Mouse (Mus musculus): ENCODE measurements around the gene Bdh2.

The Bdh2 gene

DNA sequence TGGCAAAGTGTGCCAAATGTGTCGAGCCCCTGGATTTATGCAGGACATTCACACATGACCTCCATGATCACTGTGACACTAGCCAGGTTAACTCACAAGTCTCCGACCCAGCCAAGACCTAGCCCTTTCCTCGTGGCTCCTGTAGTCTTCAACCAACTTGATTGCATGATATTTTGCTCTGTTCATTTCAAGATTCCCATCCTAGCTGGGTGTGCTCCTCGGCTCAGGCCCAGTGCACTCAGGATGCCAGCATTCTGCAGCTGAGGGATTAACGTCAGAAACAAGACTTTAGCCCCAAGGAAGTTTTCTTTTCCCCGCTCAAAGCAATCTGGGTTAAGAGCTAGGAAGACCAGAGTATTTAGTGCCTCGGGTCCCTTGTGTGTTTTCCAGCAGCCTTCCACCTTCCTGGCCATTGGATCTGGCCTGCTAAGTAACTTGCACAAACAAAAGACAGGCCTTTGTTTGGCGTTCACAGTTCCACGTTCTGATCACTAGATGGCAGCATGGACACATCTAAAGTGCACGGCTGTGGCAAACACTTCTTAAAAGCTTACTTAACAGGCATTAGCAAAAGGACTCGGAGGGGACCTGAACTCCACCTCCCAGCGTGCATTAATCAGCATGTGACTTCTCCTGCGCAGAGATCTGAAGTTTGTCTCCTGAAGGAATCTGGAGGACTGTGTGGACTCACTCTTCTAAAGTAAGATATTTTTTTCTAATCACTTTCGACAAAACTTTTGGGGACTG lies at the start of gene Bdh2:
Bdh2 (plus strand) TSS at position 553 of the 747 bp plus-strand sequence.
- DNase-seq (ENCODE audit: low spot score in 2 of 2) = peak; percentile 46 to 50

DNA sequence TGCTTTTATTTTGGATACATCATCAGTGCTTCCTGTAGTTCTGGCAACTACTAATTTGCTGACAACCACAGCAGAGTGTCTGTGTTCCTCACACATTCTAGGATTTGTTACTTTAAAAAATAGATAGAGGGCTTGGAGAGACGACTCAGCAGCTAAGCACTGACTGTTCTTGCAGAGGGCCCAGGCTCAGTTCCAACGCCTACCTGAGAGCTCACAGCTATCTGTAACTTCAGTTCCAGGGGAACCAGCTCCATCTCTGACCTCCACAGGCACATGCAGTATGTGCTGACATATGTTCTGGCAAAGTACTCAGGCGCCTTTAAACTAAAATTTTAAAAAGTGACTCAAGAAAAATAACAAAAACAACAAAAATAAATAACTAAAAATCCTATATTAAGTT lies 49.0 kb upstream of the Bdh2 start:
- DNase-seq (ENCODE audit: low spot score in 2 of 2) = no peak

DNA sequence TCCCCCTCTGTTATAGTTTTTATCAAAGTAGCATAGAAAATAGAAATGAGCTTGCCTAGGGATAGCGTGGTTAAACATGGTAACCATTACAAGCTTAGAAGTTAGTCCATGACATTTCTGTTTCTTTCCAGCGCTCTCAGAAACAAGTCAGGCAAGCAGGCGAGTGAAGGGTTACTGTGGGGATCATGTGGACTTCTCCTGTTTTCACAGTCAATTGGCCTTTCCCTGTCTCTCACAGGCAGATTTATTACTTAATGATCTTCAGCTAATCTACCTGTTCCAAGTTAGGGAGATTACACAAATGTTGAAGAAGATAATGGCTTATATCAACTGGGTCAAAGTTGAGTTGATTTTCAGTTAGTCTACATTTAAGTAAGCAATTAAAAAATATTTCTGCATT lies 48.6 kb upstream of the Bdh2 start:
- DNase-seq (ENCODE audit: low spot score in 2 of 2) = no peak

DNA sequence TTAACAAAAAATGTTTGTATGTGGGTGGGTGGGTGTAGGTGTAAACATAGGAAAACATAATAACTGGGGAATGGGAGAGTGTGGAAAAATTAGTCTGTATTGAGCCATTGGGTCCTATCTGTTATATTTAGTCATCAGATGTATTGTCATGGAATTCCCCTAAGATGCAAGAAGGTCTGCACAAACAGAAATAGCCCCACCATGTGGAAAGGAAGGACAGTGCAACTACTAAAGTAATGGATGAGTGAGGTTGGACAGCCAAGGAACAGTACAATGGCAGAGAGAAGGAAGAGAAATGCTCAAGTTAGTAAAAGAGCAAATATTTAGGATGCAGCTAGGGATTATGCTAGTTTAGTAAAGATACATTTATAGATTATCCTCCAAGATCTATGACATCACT lies 35.3 kb upstream of the Bdh2 start:
- DNase-seq (ENCODE audit: low spot score in 2 of 2) = no peak

DNA sequence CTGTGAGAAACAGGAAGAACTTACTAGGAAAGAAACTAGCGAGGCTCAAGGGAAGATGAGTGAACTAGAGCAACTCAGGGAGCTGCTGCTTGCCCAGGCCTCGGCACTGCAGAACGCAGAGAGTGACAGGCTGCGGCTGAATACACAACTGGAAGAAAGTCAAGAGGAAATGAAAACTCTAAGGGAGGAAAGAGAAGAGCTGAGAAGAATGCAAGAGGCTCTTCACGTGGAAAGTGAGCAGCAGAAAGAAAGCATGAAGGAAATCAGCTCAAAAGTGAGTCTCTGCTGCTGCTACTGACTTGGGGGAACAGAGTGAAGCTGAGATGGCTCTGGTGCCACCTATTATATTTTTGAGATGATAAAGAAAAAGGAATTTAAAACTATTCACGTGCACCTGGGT lies 34.2 kb upstream of the Bdh2 start:
- DNase-seq (ENCODE audit: low spot score in 2 of 2) = no peak

DNA sequence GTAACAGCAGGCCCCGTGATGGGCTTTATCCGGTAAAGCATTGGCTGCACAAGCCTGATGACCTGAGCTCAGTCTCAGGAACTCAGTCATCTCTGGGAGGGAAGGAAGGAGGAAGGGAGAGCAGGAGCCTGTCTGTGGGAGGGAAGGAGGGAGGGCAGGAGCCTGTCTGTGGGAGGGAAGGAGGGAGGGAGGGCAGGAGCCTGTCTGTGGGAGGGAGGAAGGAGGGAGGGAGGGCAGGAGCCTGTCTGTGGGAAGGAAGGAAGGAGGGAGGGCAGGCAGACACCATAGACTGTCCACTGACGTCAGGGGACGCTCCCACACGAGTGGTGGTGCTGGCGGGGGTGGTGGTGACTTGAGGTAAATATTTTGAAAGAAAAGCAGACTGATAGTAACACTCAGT lies 31.9 kb upstream of the Bdh2 start:
- no peak for DNase-seq (ENCODE audit: low spot score in 2 of 2)

DNA sequence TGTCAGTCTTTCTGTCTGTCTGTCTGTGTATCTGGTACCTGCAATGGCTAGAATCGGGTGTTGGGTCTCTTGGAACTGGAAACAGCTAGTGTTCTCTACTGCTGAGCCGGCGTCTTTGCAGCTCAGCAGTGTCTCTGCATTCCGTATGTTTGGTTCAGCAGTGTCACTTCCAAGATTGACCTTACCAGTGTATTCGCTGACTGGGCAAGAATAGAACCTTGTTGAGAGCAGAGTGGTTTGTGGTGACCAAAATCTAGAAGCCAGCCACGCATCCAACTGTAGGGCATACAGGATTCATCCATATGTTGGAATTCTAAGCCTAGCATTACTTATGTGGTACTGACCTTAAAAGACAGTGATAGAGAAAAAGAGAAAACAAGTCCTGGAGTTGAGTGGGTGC lies 29.2 kb upstream of the Bdh2 start:
- DNase-seq (ENCODE audit: low spot score in 2 of 2) = no peak

DNA sequence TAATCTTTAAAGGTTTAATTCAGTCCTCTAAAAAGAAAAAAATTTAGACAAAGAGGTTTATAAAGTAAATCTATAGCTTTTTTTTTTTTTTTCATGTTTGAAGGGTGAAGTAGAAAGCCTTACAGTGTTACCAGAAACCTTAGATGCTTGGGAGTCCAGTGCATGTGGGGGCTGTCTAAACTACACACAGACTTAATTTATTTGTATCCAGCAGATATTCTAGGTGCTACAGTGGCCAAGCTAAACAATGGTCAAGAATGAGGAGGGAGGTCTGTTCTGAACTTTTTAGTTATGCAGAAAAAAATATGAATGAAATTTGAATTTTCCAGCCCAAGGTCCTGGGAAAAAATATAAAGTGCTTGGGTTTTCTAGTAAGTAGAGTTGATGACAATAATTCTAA lies 26.2 kb upstream of the Bdh2 start:
- DNase-seq (ENCODE audit: low spot score in 2 of 2) = no peak

DNA sequence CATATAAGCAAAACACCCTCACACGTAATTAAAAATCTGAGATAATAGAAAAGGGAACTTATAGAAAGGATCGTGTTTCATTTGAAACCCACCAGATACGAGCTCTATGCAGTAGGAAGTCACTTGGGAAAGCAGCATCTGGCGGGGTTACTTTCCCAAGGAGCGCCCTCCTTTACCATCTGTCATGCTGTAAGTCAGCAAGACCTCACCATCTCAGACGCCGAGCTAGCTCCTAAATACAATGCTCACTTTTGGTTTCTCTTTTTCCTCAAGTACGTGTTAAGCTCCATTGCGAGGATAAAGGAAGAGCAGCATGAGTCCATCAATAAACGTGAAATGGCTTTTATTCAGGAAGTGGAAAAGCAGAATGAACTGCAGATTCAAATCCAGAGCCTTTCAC lies 22.1 kb upstream of the Bdh2 start:
- DNase-seq (ENCODE audit: low spot score in 2 of 2) = no peak

DNA sequence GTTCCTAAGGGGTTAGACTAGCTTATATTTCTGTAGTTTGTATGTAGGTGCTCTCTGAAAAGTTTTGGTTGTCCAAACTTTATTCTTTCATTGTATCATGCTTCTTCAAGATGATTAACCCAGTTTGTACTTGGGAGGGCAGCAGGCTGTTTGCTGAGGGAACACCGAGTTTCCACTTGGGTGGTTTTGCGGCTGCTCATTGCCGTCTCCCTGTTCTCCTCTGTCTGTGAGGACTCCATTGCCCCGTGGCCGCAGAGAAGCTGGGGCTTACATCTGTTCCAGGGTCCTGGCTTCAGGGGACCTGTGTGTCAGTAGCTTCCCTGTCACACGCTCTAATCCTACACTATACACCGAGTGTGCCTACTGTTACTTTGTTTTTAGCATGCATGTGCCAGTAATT lies 20.8 kb upstream of the Bdh2 start:
- DNase-seq (ENCODE audit: low spot score in 2 of 2) = no peak

DNA sequence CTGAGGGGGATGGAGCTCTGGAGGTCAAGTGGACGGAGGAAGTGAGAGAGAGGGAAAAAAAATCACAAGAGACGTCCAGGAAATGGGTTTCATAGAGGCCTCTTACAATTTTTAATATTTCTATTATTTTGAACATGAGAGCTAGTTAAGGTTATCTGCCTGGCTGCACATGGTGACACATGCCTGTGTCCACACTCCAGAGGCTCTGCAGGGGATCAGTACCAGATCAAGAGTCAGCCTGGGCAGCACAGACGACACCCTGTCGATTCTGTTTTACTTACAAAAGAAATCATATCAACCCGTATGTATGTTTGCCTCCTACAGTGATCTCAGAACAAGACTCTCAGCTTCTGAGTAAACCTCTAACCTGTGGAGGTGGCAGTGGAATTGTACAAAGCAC lies 12.4 kb upstream of the Bdh2 start:
- DNase-seq (ENCODE audit: low spot score in 2 of 2) = no peak

DNA sequence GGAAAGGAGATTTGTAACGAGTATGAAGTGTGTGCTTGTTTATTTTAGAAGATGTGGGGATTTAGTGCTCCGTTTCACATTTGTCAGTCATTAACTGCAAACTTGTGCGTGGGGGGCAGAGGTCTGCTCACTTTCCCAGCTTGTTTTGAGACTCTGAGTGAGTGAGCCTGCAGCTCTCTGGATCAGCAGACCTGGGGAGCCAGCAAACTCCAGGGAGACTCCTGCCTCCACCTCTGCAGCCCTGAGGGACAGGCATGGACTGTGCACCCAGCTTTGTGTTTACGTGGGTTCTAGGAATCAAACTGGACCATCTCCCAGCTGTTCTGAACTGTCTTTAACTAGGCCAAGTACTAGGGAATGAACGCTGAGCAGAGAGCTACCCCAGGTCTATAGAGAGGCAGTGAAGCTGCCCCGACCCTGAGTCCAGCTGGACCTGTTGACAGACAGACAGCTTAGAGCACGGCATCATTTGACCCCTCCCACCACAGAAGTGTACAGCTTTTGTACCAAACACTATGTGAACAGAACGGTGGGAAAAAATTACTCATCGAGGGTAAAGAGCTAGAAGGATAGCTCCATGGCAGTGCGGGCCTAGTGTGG lies 11.5 kb upstream of the Bdh2 start:
- no peak for DNase-seq (ENCODE audit: low spot score in 2 of 2)

DNA sequence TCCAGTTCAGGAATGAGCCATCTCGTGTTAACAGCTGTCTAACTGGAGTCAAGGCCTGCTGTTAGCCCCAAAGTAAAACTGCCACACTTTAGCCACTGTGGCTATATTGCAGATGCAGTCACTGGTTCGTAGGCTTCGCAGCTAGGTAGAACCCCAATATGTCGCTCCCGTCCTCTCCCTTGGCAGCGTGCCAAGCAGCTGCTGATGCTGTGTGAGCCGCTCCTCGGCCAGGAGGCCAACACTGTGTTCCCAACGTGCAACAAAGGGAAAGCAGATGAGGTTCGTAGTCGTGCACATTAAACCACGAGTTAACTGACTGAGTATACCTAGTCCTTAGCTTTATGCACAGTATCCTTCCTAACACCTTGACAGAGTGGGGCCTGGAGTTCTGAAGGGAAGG lies 8.4 kb upstream of the Bdh2 start:
- no peak for DNase-seq (ENCODE audit: low spot score in 2 of 2)

DNA sequence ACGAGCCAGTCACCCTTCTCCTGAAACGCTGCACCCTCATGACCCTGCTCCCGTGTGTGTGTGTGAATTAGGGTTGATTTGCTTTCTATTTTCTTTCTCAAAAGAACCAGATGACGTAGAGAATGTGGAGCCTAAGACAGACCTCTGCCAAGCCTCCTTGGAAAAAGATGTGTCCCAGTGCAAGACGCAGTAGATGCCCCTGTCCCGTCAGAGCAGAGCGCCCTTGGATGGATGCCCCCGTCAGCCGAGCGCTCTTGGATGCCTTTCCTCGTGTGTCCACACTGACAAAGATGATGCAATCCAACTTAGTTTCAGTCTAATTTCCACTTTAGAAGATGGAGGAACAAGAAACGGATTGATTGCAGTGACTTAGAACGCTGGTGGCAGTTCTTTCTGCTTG lies 8.0 kb upstream of the Bdh2 start:
- no peak for DNase-seq (ENCODE audit: low spot score in 2 of 2)

DNA sequence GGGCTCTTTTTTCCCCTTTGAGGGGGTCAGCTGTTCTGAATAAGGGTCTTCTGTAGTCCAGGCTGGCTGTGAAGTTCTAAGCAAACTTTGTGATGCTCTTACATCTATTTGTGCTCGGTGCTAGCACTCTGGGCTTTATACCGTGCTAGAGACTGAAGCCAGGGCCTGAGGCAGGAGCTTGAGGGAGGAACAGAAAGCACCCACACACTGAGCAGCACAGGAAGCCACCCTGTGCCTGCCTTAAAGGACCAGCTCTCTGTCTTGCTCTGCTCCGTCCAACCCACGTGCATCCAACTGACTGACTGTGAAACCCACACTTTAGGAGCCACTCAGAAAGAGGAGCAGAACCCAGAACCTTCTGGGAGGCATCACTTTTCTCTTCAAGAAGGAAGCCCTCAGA lies 861 bp upstream of the Bdh2 start:
- no peak for DNase-seq (ENCODE audit: low spot score in 2 of 2)

DNA sequence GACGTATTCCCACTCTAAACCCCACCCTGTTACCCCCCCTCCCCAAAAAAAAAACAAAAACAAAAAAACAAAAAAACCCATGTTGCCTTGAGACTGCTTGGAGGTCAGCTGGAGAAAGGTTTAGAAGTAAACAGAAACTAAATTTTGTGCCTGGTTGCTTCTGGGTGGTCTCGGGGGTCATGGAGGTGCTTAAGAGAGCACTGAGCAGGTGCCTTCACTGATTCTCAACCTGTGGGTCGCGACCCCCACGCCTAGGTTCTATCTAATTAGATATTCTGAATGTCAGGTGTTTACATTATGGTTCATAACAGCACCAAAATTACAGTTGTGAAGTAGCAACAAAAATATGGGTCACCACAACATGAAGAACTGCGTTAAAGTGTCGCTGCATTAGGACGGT lies 680 bp downstream of the Bdh2 start:
- no peak for DNase-seq (ENCODE audit: low spot score in 2 of 2)

DNA sequence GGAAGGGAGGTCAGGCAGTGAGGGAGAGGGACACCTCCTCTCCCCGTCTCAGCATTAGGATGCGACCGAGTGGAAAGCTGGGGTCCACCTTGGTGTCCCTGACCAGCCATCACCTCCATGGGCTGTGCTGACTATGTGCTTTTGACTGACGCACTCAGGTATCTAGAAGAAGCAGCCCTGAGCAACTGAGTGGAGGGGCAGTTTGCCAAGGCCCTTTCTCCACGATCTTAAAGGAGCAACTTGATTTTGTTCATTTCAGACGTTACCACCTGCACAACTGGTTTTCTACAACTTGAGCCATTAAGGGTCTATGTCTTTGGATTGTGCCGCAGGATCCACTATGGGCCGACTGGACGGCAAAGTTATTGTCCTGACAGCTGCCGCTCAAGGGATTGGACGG lies 4.2 kb downstream of the Bdh2 start:
- DNase-seq (ENCODE audit: low spot score in 2 of 2) = no peak

DNA sequence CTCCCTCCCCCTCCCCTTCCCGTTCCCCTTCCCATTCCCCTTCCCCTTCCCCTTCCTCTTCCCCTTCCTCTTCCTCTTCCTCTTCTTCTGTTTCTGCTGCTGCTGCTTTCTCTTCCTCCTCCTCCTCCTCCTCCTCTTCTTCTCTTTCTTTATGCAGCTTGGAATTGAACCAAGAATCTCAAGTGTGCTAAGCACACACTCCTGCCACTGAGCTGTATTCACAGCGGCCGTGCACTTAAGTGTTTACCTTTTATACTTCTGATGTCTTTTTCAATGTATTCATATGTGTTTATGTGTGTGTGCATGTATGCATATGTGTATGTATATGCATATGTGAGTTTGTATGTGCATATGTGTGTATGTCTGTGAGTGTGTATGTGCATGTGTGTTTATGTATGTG lies 4.8 kb downstream of the Bdh2 start:
- no peak for DNase-seq (ENCODE audit: low spot score in 2 of 2)

DNA sequence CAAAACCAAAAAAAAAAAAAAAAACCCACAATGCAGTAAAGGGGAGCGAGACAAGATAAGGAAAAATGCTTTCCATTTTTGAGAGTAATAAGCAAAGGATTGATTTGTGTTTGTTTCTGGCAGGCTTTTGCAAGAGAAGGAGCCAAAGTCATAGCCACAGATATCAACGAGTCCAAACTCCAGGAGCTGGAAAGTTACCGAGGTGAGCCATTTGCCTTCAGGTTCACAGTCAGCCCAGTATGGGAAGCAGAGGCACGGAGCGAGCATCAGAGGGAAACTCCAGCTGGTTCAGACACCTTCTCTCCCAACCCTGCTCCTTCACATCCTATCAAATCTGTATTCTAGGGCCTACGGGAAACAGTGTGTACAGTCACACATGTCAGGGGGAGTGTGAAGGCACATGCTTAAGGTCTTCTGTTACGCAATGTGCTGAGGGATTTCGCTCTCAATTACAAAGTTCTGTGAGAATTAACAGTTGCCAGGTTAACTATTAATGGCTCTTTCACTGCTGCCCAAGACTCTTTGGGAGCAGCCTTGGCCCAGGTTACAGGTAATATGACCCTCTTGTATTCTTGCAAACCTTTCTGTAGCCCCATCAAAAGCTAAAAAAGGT lies 7.2 kb downstream of the Bdh2 start:
- DNase-seq (ENCODE audit: low spot score in 2 of 2) = no peak

DNA sequence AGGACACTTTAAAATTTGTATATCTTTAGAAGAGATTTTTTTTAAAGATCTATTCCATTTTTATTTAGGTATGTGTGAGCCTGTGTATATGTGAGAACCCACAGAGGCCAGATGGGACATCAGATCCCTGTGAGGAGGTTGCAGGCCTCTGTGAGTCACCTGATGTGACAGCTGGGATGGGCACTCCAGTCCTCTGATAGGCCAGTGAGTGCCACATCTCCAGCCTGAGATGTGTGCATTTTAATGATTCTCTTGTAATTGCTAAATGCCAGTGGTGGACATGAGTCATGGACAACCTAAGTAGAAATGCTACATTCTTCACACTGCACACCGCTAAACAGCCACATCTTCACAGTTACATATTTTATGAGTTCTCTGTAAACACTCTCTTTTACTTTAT lies 8.1 kb downstream of the Bdh2 start:
- no peak for DNase-seq (ENCODE audit: low spot score in 2 of 2)

DNA sequence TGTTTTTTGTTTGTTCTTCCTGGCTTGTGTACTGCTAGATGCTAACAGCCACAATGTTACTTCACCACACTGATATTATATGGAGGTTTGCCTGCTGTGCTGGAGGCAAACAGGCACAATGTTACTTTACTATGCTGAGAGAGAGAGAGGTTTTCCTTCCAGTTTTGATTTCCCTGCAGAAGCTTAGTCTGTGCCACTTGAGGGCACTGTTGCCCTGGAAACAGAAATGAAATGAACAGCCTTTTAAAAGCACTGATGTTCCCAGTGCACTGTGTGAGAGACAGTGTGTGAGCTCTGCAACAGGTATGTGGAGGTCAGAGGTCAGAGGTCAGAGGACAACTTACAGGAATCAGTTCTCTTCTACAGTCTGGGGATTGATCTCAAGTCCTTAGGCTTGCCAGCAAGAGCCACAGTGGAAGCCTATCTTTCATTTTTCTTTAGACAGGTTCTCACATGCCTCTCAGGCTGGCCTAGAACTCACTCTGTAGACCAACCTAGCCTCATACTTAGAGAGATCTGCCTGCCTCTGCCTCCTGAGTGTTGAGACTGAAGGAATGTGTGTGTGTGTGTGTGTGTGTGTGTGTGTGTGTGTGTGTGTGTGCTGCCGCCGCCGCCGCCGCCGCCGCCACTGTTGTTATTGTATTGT lies 9.4 kb downstream of the Bdh2 start:
- DNase-seq (ENCODE audit: low spot score in 2 of 2) = peak; percentile 15 to 29

DNA sequence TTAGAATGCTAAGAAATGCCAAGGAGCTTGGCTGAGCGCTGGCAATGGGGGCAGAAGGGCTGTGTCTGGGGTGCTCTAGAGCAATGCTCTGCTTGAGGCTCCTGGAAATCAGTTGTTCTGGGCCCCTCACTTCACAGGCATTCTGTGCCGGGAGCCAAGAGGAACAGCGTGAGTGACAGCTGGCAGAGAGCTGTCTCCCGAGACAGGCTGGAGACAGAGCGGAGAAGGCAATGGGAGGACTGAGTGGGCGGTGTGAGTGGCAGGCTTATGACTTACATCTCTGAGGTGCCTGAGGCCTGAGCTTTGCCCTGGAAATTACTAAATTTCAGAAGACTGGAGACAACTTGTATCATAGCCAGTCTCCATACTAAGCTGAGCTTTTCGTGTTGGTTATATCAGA lies 12.7 kb downstream of the Bdh2 start:
- DNase-seq (ENCODE audit: low spot score in 2 of 2) = no peak

DNA sequence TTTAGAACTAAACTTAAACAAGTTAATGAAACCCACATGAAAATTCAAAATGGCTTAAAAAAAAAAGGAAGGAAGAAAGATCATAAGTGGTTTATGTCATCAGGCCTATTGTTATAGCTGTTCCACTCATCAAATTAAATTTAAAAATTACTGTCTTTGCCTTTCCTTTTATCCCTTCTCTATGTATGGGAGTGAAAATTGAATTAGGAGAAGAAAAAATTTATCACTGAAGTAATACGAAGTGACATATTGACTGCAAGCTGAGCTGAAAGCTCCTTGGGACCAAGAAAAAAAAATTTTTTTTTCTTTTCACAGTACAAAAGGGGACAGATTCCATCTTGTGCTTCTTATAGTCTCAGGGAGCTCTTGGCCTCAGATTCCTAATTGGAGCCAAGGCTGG lies 14.5 kb downstream of the Bdh2 start:
- no peak for DNase-seq (ENCODE audit: low spot score in 2 of 2)
